Mouse (Mus musculus): ENCODE measurements at regions not wholly inside any gene's neighbourhood (a gene's known extent, or its start where the extent isn't known, plus 50 kb on each side); places are given as distances from the start of the nearest gene placed in this dataset.

DNA sequence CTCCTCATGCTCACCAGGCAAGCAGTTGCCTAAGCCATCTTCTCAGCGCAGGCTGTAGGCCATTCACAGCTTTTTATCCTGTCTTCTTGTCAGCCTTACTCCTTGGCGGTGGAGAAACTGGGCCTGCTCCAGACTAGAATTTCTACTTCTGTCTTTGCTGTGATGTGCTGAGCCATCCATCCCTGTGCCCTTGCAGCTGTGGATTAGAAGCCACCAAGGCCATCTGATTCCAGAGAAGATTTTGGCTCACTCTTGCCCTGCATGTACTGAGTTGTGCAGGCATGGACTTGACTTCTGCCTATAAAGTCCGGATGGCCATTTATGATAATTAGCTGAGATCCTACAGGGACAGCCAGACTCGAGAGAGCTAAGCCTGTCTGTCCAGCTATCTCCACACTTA, 133.4 kb upstream of the Gli2 start:
- DNase-seq: peak; percentile 28

DNA sequence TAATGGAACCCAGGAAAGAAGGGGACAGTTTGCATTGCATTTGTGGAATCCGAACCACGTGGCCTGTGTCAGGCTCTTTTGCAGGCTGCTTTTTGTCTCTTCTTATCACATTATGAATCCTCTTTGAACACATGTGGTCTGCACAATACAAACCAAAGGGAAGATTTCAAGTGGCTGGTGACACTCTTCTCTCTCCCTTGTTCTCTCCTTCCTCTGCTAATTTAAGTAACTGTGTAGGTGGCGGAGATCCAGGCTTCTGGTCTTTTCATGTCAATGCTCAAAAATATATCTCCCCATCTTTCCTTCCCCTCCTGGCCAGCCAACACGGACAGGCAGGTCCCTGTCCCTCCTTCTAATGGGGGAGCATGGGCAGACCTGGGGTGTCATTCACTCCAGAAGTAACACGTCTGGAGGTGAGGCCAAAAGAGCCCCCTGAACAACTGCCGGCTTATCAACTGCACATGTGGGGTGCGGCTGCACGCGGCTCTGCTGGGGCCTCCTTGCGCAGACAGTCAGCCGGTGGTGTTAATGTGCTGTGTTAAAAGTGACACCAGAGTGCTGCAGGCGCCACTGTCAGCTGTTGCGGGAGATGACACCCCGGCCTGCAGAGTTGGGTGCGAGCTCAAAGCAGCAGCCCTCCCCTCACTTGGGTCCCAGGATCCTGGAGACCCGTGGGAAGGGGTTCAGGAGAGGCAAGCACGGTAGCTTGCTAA, 130.3 kb upstream of the Gli2 start:
- DNase-seq: no peak

DNA sequence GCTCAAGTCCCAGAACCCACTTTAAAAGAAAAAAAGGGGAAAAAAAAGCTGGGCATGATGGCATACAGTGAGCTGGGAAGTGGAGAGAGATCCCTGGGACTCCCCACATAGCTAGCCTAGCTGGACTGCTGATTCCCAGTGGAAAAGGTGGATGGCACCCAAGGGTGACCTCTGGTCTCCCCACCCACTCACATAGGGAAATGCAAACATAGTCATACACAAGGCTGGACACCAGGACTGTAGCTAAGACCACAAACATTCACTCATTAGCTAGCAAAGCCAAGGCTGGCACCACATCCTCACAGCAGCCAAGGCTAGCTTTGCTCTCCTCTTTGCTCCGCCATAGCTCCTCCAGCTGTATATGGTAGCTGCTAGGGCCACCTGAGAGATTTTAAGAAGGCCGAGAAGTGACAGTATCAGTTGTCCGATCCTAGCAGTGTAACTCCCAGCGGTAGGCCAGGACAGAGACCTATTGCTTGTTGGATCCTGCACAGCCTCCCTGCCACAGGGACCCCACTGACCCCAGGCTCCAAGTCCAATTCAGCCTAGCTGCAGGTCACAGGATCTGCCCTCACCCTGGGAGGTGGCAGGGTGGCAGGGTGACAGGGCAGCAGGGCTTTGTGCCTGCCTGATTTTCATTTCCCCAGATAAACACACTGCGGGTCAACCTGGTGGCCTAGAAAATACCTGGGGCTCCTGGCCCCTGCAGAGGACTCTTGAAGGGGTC, 119.8 kb upstream of the Gli2 start:
- DNase-seq: no peak

GRCm38 (mm10) chr1:119167443-119167842, 114.0 kb upstream of the Gli2 start:
- DNase-seq: no peak

GRCm38 (mm10) chr1:119166286-119166685, 112.9 kb upstream of the Gli2 start:
- DNase-seq: no peak

DNA sequence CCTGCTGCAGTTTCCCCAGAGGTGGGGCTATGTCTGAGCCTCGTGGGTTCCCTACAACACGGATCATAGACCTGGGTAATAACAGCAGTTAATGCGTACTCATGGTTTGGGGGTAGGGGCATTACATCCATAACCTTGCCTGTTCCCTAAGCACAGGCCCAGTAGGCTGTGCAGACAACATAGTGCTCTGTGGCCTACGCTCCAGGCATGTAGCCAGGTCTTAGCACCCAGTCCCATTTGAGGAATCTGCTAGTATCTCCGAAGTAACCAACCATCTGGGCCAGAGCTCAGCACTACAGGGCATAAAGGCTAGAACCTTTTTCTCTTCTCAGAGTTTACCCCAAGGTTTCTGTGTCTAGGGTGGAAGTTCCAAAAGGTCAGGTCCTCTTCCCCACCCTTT, 111.4 kb upstream of the Gli2 start:
- no peak for DNase-seq

DNA sequence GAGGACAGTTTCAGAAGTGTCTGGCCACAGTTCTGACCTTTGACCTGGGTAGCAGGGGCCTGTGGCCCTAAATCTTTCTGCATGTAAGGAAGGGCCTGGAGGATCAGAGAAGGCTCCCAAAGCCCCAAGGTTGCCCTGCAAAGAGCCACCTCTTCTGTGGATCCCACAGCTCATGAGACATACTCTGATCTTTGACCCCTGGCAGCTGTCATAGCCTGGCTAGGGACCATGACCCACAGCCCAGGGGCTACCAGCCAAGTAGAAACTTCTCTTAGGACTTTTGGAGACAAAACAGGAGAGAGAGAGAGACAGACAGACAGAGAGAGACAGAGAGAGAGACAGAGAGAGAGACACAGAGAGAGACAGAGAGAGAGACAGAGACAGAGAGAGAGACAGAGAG, 110.4 kb upstream of the Gli2 start:
- DNase-seq: no peak

- no peak for DNase-seq
Observed at GRCm38 (mm10) chr1:119163114-119163740, 109.8 kb upstream of the Gli2 start.

GRCm38 (mm10) chr1:119161751-119162150, 108.3 kb upstream of the Gli2 start:
- DNase-seq: no peak

- no peak for DNase-seq
Observed at GRCm38 (mm10) chr1:119160354-119160753, 106.9 kb upstream of the Gli2 start.

DNA sequence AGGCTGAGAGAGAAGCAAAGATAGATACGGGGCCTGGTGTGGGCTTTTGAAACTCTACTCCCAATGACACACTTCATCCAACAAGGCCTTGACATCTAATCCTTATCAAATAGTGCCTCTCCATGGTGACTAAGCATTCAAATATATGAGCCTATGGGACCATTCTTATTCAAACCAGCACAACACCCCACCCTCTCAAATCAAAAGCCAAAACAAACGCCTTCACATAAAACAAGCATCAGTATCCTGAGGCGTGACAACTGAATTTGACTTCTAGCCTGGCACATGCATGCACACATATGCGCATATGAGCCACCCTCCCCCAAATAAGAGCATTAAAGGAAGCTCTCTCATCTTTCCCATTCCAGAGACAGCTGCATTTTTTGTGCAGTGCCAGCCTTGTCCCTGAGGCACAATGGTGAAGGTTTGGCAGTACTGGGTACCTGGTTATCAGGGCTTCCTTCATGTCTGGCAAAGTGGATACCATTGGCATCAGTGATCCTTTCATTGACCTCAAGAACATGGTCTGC, 103.8 kb upstream of the Gli2 start:
- DNase-seq: no peak

GRCm38 (mm10) chr1:119153619-119154018, 100.2 kb upstream of the Gli2 start:
- DNase-seq: no peak

DNA sequence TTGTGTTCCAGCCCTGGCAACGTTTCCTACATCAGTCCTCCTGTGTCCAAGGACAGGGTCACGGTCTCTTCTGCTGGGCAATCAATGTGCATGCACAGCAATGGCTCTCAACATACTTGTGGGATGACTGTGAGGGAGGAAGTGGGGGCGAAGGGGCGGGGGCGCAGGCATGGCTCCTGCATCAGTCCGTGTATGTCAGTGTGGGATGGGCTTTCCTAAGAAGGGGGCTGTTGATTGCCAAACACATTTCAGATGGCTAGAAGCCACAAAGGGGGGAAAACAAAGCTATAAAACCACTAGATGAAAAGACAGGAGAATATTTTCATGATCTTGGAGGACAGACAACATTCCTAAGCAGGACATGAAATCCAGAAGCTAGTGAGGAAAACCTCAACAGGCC, 99.4 kb upstream of the Gli2 start:
- DNase-seq: peak; percentile 17

GRCm38 (mm10) chr1:119147506-119147905, 94.1 kb upstream of the Gli2 start:
- DNase-seq: no peak

DNA sequence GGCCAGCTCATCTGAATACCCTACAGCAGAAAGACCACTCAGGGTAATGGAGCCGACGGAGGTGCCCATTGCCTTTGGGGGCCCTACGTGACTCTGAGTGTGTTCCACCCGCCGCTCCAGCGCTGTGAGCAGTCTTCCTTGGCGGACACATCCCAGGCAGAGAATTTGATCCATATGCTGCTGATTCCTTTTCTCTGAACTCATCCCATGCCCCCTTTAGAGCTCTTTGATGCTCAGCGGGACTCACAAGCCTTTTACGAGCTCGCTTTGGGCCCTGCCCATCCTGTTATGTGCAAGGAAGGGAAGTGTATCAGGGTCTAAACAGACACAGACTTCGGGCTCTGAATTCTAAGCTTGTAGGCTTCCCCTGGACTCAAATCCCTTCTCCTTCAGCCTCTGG, 90.4 kb upstream of the Gli2 start:
- no peak for DNase-seq

- DNase-seq: no peak
Observed at GRCm38 (mm10) chr1:119129039-119129438, 75.6 kb upstream of the Gli2 start.

DNA sequence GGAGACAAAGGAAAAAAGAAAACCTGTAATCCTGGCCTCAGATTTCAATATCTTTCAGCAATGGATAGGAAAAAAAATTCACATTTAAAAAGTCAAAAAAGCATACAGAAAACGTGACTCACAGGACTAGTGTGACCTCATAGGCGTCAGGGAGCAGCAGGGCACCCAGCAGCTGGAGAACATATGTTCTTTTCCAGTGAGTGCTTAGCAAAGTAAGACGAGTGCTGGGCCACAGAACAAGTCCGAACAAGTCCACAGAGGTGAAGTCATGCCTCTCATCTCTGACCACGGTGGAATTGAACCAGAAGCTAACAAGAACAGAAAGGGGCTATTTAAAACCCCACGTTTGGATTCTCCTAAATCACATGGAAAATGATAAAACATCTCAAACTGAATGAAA, 72.1 kb upstream of the Gli2 start:
- DNase-seq: no peak

GRCm38 (mm10) chr1:119124798-119125197, 71.4 kb upstream of the Gli2 start:
- no peak for DNase-seq

- DNase-seq: no peak
Observed at GRCm38 (mm10) chr1:119124063-119124462, 70.6 kb upstream of the Gli2 start.

- DNase-seq: no peak
Observed at GRCm38 (mm10) chr1:119123402-119123801, 70.0 kb upstream of the Gli2 start.

DNA sequence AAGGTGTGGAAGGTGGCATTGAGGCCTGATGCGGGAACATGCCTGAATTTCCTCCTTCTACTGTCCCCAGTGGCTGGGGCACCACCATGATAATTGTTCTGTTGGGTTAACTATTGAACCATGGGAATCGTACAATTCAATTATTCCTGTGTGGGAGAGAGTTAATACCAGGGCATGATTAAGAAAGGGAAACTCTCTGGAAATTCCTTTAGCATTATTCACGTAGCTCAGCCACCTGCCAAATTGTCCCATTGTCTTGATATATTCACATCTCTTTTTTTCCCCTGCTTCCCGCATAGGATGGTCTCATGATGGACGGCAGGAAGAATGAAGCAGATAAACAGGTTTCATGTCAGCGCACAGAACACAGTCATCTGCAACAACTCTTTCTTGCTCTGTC, 69.6 kb upstream of the Gli2 start:
- DNase-seq: no peak

- DNase-seq: peak; percentile 15
Observed at GRCm38 (mm10) chr1:119119863-119120569, 66.6 kb upstream of the Gli2 start.

GRCm38 (mm10) chr1:119115106-119115674, 61.8 kb upstream of the Gli2 start:
- DNase-seq: no peak

All from adrenal gland, adult 8-10 months (tissue).